Mouse (Mus musculus) c-Kit-positive CD71-negative TER-119-negative erythroid progenitor cells, embryonic 14.5 days (primary cell): ENCODE data around the gene Olfr1230.

Experiments
- DNase-seq: peaks from one replicate; pipeline ENCODE4 v3.0.0-alpha.2; 2013; ENCODE audit warnings: low read depth

Gene Olfr1230

DNA sequence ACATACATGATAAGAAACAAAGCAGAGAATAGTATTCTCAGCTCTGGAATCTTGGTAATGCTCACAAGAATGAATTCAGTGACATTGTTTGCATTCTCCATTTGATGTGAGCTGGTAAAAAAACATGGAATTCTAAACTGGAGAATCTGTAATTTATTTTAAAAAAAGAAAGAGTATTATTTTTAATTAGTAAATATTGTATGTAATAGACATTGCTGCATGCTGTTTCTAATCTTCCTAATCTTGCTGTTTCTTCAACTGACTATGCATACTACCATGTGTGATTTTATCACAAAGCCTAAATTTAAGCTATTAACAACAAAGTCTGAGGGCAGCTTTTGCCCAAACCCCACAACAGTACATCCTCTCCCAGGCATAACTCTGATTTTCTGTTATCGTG is at the start of gene Olfr1230:
TSS of gene Olfr1230 (minus strand) at position 101 of the 400 bp plus-strand sequence.
- no peak for DNase-seq

DNA sequence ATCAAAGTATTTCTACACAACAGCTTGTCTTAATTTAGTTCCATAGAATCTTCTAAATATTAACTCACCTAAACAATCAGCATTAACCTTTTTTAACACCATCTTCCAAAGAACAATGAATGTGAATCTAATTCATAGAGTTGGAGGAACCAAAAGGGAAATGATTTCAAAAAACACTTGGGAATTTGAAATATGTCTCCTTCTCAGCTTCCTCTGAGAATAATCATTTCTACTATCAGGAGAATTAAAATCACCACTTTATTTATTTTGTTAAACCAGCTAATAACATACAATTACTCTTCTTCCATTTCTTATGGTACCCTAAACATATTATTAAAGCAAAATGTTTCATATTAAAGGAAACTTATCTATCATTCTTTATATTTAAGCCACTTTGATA is 45.2 kb upstream of the Olfr1230 start, which contains the start of gene Olfr1233:
TSS of gene Olfr1233 (minus strand) at position 101 of the 400 bp plus-strand sequence.
- no peak for DNase-seq

- DNase-seq = no peak
Measured at GRCm38 (mm10) chr2:89329575-89329974, 32.5 kb upstream of the Olfr1230 start, which contains the start of gene Olfr1232. Gene Olfr1232 (minus strand): TSS chr2:89329675.

- no peak for DNase-seq
Measured at GRCm38 (mm10) chr2:89306974-89307373, 9.9 kb upstream of the Olfr1230 start, which contains the start of gene Olfr1231. Gene Olfr1231 (minus strand): TSS chr2:89307074.

DNA sequence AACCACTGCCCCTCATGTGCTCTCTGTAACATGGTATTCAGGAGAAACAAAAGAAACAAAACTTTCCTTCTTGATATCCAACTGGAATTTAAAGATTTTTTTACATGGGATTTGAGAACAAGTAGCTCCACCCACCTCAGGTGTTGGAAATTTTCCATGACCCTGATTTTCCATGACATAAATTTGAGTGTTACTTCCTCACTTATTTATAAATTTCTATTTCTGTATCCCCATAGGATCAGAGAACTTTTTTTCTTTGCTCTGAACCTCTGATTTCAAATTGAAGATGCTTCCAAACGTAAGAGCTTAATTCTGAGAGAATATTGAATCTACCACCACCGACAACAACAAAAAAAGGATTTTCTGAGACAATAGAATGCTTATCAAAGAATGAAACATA is 9.2 kb downstream of the Olfr1230 start, which contains the start of gene Olfr1229:
TSS of gene Olfr1229 (minus strand) at position 101 of the 400 bp plus-strand sequence.
- no peak for DNase-seq

- DNase-seq = no peak
Measured at GRCm38 (mm10) chr2:89253962-89254361, 43.1 kb downstream of the Olfr1230 start, which contains the start of gene Olfr1228. Gene Olfr1228 (minus strand): TSS chr2:89254062.
